Mouse (Mus musculus) midbrain, postnatal 0 days (tissue): ENCODE measurements at regions not wholly inside any gene's neighbourhood (a gene's known extent, or its start where the extent isn't known, plus 50 kb on each side); places are given as distances from the start of the nearest gene placed in this dataset.
"Not testable (repeated sequence)": the region's sequence is repeated elsewhere in the genome, so short reads cannot be mapped to it uniquely, and the experiment has no call there.

Source experiments
- ATAC-seq: fragments of 200-750 bp; cut with Nextera tagmentation; 2 replicates; pipeline ENCODE4 v1.8.0; 2017; ENCODE audit warnings: moderate number of reproducible peaks, mild to moderate bottlenecking, moderate TSS enrichment, moderate library complexity; ENCODE audit not compliant: low FRiP score
- DNase-seq: peaks from one replicate; pipeline ENCODE4 v3.0.0-alpha.2; 2015; ENCODE audit warnings: low spot score
- H3K27ac ChIP-seq: fragments of 300-500 bp; sonication (generic); 2 replicates; pipeline ENCODE4 v1.5.1; 2014; ENCODE audit warnings: low read depth, mild to moderate bottlenecking, low read length, mixed read lengths
- H3K27me3 ChIP-seq: fragments of 300-500 bp; sonication (generic); 2 replicates; pipeline ENCODE4 v1.6.1; 2014; ENCODE audit warnings: low read length, control low read depth, mixed read lengths; ENCODE audit not compliant: insufficient read depth
- H3K36me3 ChIP-seq: fragments of 300-500 bp; sonication (generic); 2 replicates; pipeline ENCODE4 v1.6.1; 2014; ENCODE audit warnings: low read length, control low read depth, mixed read lengths; ENCODE audit not compliant: insufficient read depth
- H3K4me1 ChIP-seq: fragments of 300-500 bp; sonication (generic); 2 replicates; pipeline ENCODE4 v1.6.1; 2014; ENCODE audit warnings: mild to moderate bottlenecking, control low read depth, antibody characterized with exemption, low read length, mixed read lengths; ENCODE audit not compliant: insufficient read depth
- H3K4me2 ChIP-seq: fragments of 300-500 bp; sonication (generic); 2 replicates; pipeline ENCODE4 v1.6.1; 2014; ENCODE audit warnings: low read depth, mild to moderate bottlenecking, low read length, mixed read lengths; ENCODE audit not compliant: poor library complexity, severe bottlenecking
- H3K4me3 ChIP-seq: fragments of 300-500 bp; sonication (generic); 2 replicates; pipeline ENCODE4 v1.5.1; 2014; ENCODE audit warnings: low read depth, mild to moderate bottlenecking, low read length, moderate library complexity
- H3K9ac ChIP-seq: fragments of 300-500 bp; sonication (generic); replicated peaks from 2 replicates; pipeline ENCODE4 v1.6.1; 2014; ENCODE audit warnings: mild to moderate bottlenecking, low read length, moderate library complexity, mixed read lengths; ENCODE audit not compliant: poor library complexity, severe bottlenecking
- H3K9me3 ChIP-seq: fragments of 300-500 bp; sonication (generic); 2 replicates; pipeline ENCODE4 v1.6.1; 2016; ENCODE audit warnings: low read length, control low read depth
- CTCF ChIP-seq: IDR thresholded peaks from 2 replicates; pipeline ENCODE4 v1.5.1; 2016; ENCODE audit warnings: antibody characterized with exemption, mild to moderate bottlenecking
- WGBS: fragments of 180-500 bp; shearing (Covaris S2); extraction: QIAGEN DNeasy Blood & Tissue Kit; methylation state at CpG from one replicate; pipeline ENCODE4 v1.1.7; 2014; 5-methylcytosine and 5-hydroxymethylcytosine counted together

DNA sequence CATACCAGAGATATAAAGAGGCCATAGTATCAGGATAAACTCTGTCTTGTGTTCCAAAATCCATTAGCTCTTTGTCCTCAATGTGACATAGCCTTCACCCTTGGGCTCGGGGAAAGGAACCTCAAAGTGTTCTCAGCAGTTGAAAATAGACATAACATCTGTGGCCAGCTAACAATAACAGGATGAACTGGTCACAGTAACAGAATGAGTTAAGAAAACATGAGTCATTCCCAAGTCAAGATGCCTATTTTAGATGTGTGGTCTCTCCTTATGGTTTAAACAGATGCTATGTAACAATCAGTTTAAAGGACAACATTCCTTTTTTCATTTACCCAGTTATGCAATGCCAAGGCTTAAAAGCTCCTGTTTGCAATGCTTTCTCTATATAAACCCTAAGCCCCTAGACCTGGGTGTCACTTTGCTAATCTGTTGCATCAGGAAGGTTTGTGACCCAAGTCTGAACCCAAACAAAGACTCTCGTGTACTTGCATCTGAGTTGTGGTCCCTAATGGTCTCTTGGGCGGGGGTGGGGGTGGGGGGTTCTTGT, 920.5 kb upstream of the Dsel start:
- WGBS, result 63% methylated on average over 3 of the region's 3 CpGs
- Histone ChIP-seq H3K4me1 (no peaks in the 10 kb centered on the region), H3K4me2 (no peak overlapping the region), H3K9me3 (no peaks in the 10 kb centered on the region), H3K27me3 (no peaks in the 10 kb centered on the region), H3K27ac (no peak overlapping the region), H3K4me3 (no peak overlapping the region), H3K9ac (no peak overlapping the region), H3K36me3 (no peaks in the 10 kb centered on the region)
- no peak for TF ChIP-seq CTCF
- ATAC-seq, result no peak
- DNase-seq, result no peak

DNA sequence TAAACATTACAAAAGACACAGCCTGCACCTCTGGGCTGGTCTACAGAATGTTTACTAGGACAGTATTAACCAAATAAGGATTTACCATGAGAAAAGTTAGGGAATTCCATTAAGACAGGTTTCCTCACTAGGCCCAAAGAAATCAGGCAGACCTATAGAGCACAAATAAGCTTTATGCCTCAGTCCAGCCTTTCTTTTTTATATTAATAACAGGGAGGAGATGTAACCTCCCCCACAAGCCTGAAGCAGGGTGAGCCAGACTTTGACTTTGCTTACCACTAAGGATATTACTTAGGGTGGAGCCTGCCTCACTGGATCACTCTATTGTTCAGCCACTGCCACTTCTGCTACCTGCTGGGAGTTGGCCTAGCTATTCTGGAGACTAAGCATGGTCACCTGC, 915.1 kb upstream of the Dsel start:
- no peak overlapping the region for H3K4me3 ChIP-seq
- TF ChIP-seq CTCF, result no peak

DNA sequence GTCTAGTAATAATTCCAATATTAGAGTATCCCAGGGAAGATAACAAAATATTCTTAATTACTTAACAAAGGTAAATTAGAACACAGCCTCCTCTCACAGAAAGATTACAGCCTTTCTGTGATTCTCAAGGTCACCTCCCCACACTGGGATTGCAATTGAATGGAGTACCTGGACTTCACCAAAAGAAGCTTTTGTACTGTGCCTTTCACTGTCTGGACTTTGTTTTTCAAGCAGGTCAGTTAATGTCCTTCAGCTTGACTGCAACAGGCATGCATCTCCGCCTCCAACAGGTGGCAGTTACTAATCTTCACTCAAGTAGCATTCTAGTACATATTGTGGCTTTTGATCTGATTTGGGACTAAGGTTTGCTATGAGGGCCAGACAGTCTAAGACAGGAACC, 913.8 kb upstream of the Dsel start:
- no peak for ATAC-seq
- no peak overlapping the region for H3K4me3 ChIP-seq
- no peak for DNase-seq
- H3K4me2 ChIP-seq, result no peak overlapping the region
- 81% methylated on average over 1 of the region's 1 CpGs for WGBS
- H3K27me3 ChIP-seq, result no peaks in the 10 kb centered on the region
- H3K36me3 ChIP-seq, result no peaks in the 10 kb centered on the region
- no peaks in the 10 kb centered on the region for H3K4me1 ChIP-seq
- no peak for TF ChIP-seq CTCF
- H3K9me3 ChIP-seq, result 0 out of 2 replicates have a peak, but pooled peaks cover 4% of the 10 kb centered on the region
- H3K9ac ChIP-seq, result no peak overlapping the region
- H3K27ac ChIP-seq, result no peak overlapping the region

More for the DNA sequence above, 915.1 kb upstream of the Dsel start:
- no peaks in the 10 kb centered on the region for H3K36me3 ChIP-seq
- ATAC-seq, result no peak
- H3K27me3 ChIP-seq, result no peaks in the 10 kb centered on the region
- H3K4me1 ChIP-seq, result no peaks in the 10 kb centered on the region
- H3K9me3 ChIP-seq, result 0 out of 2 replicates have a peak, but pooled peaks cover 4% of the 10 kb centered on the region
- no peak for DNase-seq
- no peak overlapping the region for H3K4me2 ChIP-seq
- no peak overlapping the region for H3K27ac ChIP-seq
- no peak overlapping the region for H3K9ac ChIP-seq

DNA sequence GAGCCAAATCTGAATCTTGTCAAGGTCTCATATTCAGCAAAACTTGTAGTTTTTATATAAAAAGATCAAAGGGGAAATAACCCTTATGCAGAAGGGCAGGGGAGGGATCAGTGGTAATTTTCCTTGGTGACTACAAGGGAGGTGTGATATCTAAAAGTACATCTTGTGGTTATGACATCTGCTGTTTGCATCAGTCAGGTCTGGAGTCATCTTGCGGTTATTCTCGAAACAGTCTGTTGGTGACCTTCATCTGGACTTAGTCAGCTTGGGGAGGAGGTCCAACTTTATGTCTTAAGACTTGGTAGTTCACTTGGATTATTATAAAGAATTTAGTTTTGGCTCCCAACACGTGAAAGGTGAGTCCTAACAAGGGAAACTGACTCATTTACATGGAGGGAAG, 885.9 kb upstream of the Dsel start:
- H3K4me3 ChIP-seq, H3K9me3 ChIP-seq, H3K4me2 ChIP-seq, DNase-seq, ATAC-seq, H3K9ac ChIP-seq, H3K27ac ChIP-seq, H3K4me1 ChIP-seq, H3K36me3 ChIP-seq, H3K27me3 ChIP-seq: not testable (repeated sequence)
- 72% methylated on average over 3 of the region's 3 CpGs for WGBS

DNA sequence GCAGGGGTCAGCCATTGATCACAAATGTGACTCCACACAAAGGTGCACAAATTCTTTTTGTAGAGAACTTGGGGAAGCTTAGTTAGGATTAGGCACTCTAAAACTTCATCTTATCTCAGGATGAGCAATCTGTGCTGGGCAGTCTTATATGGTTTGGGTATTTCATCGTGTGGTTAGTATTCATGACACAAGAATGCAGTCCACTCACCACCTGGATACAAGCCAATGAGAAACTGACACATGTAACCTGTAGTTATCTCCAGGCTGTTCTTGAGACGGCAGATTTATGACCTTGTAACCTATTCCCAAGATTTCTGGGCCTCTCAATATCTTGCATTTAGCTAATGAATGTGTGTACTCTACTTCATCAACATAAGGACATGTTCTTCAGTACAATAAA, 883.8 kb upstream of the Dsel start:
- no peaks in the 10 kb centered on the region for H3K4me1 ChIP-seq
- no peaks in the 10 kb centered on the region for H3K36me3 ChIP-seq
- TF ChIP-seq CTCF, result no peak
- H3K27ac ChIP-seq, result no peak overlapping the region
- H3K9me3 ChIP-seq, result no peaks in the 10 kb centered on the region
- H3K27me3 ChIP-seq, result no peaks in the 10 kb centered on the region
- no peak overlapping the region for H3K9ac ChIP-seq
- DNase-seq (no peak), ATAC-seq (no peak)
- no peak overlapping the region for H3K4me2 ChIP-seq
- no peak overlapping the region for H3K4me3 ChIP-seq
- WGBS, result 74% methylated on average over 2 of the region's 2 CpGs

DNA sequence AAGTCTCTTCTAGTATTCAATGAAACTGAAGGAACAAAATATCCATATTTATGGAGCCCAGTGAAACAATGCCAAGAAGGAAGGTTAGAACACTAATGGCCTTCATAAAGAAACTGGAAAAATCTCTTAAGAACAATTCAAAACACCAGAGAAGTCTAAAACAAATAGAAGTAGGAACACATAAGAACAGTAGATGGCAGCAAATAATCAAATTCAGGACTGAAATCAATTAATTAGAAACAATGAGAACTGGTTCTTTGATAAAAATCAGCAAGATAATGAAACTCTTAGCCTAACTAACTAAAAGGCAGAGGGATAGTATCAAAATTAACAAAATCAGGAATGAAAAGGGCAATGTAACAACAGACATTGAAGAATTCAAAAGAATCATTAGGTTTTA, 839.2 kb upstream of the Dsel start:
- Histone ChIP-seq H3K4me1 (no peaks in the 10 kb centered on the region), H3K9me3 (no peaks in the 10 kb centered on the region), H3K36me3 (no peaks in the 10 kb centered on the region), H3K27me3 (no peaks in the 10 kb centered on the region), H3K4me3 (no peak overlapping the region), H3K27ac (no peak overlapping the region), H3K4me2 (no peak overlapping the region), H3K9ac (no peak overlapping the region)
- no peak for ATAC-seq
- peak; percentile 71 for TF ChIP-seq CTCF
- peak; percentile 74 for DNase-seq

DNA sequence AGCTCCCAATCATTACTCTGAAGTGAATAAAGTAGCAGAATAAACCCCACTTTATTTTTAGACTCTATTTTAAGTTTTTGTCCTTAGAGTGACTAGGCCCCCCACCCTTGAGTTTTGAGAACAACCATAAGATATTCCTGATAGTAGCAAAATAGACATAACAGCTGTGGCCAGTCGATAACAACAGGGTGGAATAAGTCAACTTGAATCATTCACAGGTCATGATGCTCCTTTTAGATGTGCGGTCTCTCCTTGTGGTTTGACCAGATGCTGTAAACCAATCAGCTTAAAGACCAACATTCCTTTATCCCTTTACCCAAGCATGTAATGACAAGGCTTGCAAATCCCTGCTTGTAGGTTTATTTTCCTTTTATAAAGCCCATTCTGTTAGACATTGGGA, 794.2 kb upstream of the Dsel start:
- H3K36me3 ChIP-seq, result no peaks in the 10 kb centered on the region
- no peak for DNase-seq
- no peak overlapping the region for H3K27ac ChIP-seq
- H3K9me3 ChIP-seq, result no peaks in the 10 kb centered on the region
- no peak for TF ChIP-seq CTCF
- H3K9ac ChIP-seq, result no peak overlapping the region
- no peaks in the 10 kb centered on the region for H3K4me1 ChIP-seq
- WGBS, result 96% methylated on average over 2 of the region's 2 CpGs
- ATAC-seq, result no peak
- H3K4me3 ChIP-seq, result no peak overlapping the region
- H3K4me2 ChIP-seq, result no peak overlapping the region
- no peaks in the 10 kb centered on the region for H3K27me3 ChIP-seq
